14 mouse cellular contexts compared by ENCODE assay signal in the genomic region with DNA sequence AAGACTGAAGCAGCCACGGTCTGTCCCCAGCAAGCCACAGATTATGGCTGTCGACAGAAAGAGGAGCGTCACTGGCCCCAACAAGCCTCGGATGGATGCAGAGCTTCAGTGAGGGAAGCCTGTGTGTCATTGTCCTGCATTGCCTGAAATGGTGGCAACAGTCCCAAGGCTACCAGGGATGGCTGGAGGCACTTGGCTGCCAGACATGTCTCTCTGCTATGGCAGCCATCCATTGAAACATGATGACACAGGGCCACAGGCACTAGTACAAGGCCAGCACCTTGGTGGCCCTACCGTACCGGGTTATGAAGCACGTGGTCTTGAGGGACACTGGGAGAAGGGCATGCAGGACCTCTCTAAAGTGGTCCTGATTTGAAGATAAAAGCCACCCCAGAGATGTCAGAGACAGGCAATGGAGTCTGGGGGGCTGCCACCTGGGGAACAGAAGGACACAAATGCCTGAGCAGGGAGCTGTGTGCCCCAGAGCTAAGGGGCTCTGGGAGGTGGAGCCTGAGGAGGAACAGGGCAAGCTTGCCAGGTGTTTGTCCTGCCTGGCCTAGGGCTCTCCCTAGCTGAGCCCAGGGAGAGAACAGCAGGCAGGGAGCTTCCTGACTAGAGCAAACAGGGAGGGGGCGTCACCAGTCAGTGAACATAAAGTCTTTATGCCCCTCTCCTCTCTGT. TPM values are rescaled to one million over a fixed set of nuclear protein-coding genes. Genes with fewer than 3 reads are reported as not detected.
DNase-seq lines count a peak whose midpoint lies in the region; TF ChIP-seq lines count a peak whose summit lies in the region.
"Had no signal": no experiment of that assay in that cellular context is flagged by ENCODE, and none has a peak within 500 bp of the region (broad histone marks: within the 10 kb centered on the region; RNA-seq: fewer than 3 reads in every experiment).

No protein-coding gene starts in this region.

- peak; percentile 80 for DNase-seq in gastrocnemius, adult 2 months
- no peak for DNase-seq in gastrocnemius, postnatal 4 days (ENCODE audit: low spot score in 2 of 2)
- DNase-seq in left cerebral cortex, postnatal 4 days = peak; percentile 63
- DNase-seq in left cerebral cortex, postnatal 25 days (ENCODE audit: low spot score in 2 of 2) = no peak
- DNase-seq in adrenal gland, adult 8-10 months = peak; percentile 88
- DNase-seq in gastrocnemius, postnatal 14 days = peak; percentile 58
- no peak for DNase-seq in right cerebral cortex, postnatal 25 days
- DNase-seq: right cerebral cortex, adult 18-20 months had no signal

- H3K4me3 ChIP-seq in gastrocnemius, adult 2 months = no peak overlapping the region
- H3K4me3 ChIP-seq: embryonic facial prominence, embryonic 10.5 days; heart, embryonic 15.5 days; layer of hippocampus, adult 2 months; liver, embryonic 12.5 days; midbrain, embryonic 12.5 days; myocyte had no signal

- H3K27ac ChIP-seq in gastrocnemius, adult 2 months = peak overlapping the region; percentile 68
- H3K27ac ChIP-seq: embryonic facial prominence, embryonic 10.5 days; layer of hippocampus, adult 2 months; liver, embryonic 12.5 days; midbrain, embryonic 12.5 days had no signal

- intact Hi-C loops in gastrocnemius, adult 2 months (cut with DNase I) = no loop called here
- intact Hi-C loops in left cerebral cortex, postnatal 4 days (cut with DNase I) = no loop called here
- intact Hi-C loops in left cerebral cortex, postnatal 25 days (cut with DNase I) = no loop called here
- intact Hi-C loops in gastrocnemius, postnatal 14 days (cut with DNase I; ENCODE audit: low total_unique reads) = no loop called here

- no peak for TF ChIP-seq CTCF in gastrocnemius, adult 2 months (IDR thresholded peaks at IDR 0.05)

RNA-seq across cellular contexts. Expression of gene Htra3, which starts 11.0 kb away (rescaled TPM):
- 10 to 100 TPM; 40.1 to 52.2 TPM for total RNA-seq in gastrocnemius, adult 2 months (2021)
- 100 to 1,000 TPM in 1 of 2 experiments, 10 to 100 TPM in 1; 97.0 to 102 TPM for total RNA-seq in gastrocnemius, postnatal 4 days (2021)
- total RNA-seq in left cerebral cortex, postnatal 4 days (2021) = 10 to 100 TPM; 14.9 to 17.1 TPM
- 1 to 10 TPM; 6.4 to 7.4 TPM for total RNA-seq in left cerebral cortex, postnatal 25 days (2021)
- total RNA-seq in adrenal gland, adult 8-10 months (2022) = 100 to 1,000 TPM in 1 of 4 experiments, 10 to 100 TPM in 3; 21.3 to 114 (median 48.7) TPM
- 10 to 100 TPM; 49.9 to 54.6 TPM for total RNA-seq in gastrocnemius, postnatal 14 days (2021)

RNA-seq across cellular contexts. Expression of gene Sh3tc1, which starts 49.2 kb away (rescaled TPM):
- 1 to 10 TPM; 2.2 to 2.4 TPM for total RNA-seq in gastrocnemius, adult 2 months (2021)
- 1 to 10 TPM; 6.8 to 7.9 TPM for total RNA-seq in gastrocnemius, postnatal 4 days (2021)
- 1 to 10 TPM; 2.2 to 2.3 TPM for total RNA-seq in left cerebral cortex, postnatal 4 days (2021)
- total RNA-seq in left cerebral cortex, postnatal 25 days (2021) = 1 to 10 TPM; 2.7 to 3.0 TPM
- total RNA-seq in adrenal gland, adult 8-10 months (2022) = 10 to 100 TPM; 34.2 to 35.9 (median 35.1) TPM
- 1 to 10 TPM; 3.9 to 4.4 TPM for total RNA-seq in gastrocnemius, postnatal 14 days (2021)

Comparison
In these comparisons a context has a peak if more than half of its experiments do, and no peak if none do; other contexts are left out.
1. DNase-seq: peak in gastrocnemius, adult 2 months (single experiment), left cerebral cortex, postnatal 4 days (single experiment), adrenal gland, adult 8-10 months (single experiment) and gastrocnemius, postnatal 14 days (single experiment); none in gastrocnemius, postnatal 4 days (0 of 2), left cerebral cortex, postnatal 25 days (0 of 2) and right cerebral cortex, postnatal 25 days (single experiment).